Mouse (Mus musculus) neural tube, embryonic 14.5 days (tissue): ENCODE measurements around the gene Chaf1a. TPM values are rescaled to one million over a fixed set of nuclear protein-coding genes. Genes with fewer than 3 reads are reported as not detected.
A peak's percentile ranks its signal among the peaks of the same experiment; 100 is the strongest.
"Not testable (repeated sequence)": the region's sequence is repeated elsewhere in the genome, so short reads cannot be mapped to it uniquely, and the experiment has no call there.

Experiments used
- ATAC-seq: fragments of 200-750 bp; cut with Nextera tagmentation; 2 replicates; pipeline ENCODE4 v1.8.0; 2017; ENCODE audit warnings: low read depth, mild to moderate bottlenecking, moderate TSS enrichment, moderate library complexity
- H3K27ac ChIP-seq: fragments of 300-500 bp; sonication (generic); 2 replicates; pipeline ENCODE4 v1.5.1; 2014; ENCODE audit warnings: low read depth, mild to moderate bottlenecking, control low read depth, low read length, moderate library complexity, mixed read lengths
- H3K27me3 ChIP-seq: fragments of 300-500 bp; sonication (generic); 2 replicates; pipeline ENCODE4 v1.6.1; 2014; ENCODE audit warnings: low read length; ENCODE audit not compliant: control insufficient read depth, insufficient read depth
- H3K36me3 ChIP-seq: fragments of 300-500 bp; sonication (generic); 2 replicates; pipeline ENCODE4 v1.6.1; 2014; ENCODE audit warnings: low read length, mixed read lengths; ENCODE audit not compliant: control insufficient read depth, insufficient read depth
- H3K4me1 ChIP-seq: fragments of 300-500 bp; sonication (generic); 2 replicates; pipeline ENCODE4 v1.6.1; 2014; ENCODE audit warnings: low read length; ENCODE audit not compliant: control insufficient read depth, insufficient read depth
- H3K4me2 ChIP-seq: fragments of 300-500 bp; sonication (generic); 2 replicates; pipeline ENCODE4 v1.6.1; 2014; ENCODE audit warnings: mild to moderate bottlenecking, low read depth, low read length, control low read depth
- H3K4me3 ChIP-seq: fragments of 300-500 bp; sonication (generic); 2 replicates; pipeline ENCODE4 v1.5.1; 2014; ENCODE audit warnings: low read depth, low read length, control low read depth, mixed read lengths
- H3K9ac ChIP-seq: fragments of 300-500 bp; sonication (generic); replicated peaks from 2 replicates; pipeline ENCODE4 v1.6.1; 2014; ENCODE audit warnings: low read depth, mild to moderate bottlenecking, control low read depth, low read length, mixed read lengths
- H3K9me3 ChIP-seq: fragments of 300-500 bp; sonication (generic); 2 replicates; pipeline ENCODE4 v1.6.1; 2016; ENCODE audit warnings: low read length; ENCODE audit not compliant: control insufficient read depth
- WGBS: fragments of 180-500 bp; shearing (Covaris S2); extraction: QIAGEN DNeasy Blood & Tissue Kit; methylation state at CpG from one replicate; pipeline ENCODE4 v1.1.7; 2014; 5-methylcytosine and 5-hydroxymethylcytosine counted together
- polyA plus RNA-seq: library from polyadenylated mRNA; unstranded; fragments of >200 nt; fragmentation: Nextera tagmentation; extraction: Ambion mirVana; gene quantifications from 2 replicates; pipeline ENCODE4 v1.2.1, GENCODE M21; 2014

Chaf1a gene
- polyA plus RNA-seq, 1 experiment from 2014 or later, result 2.3 TPM

- Histone ChIP-seq H3K27me3 (no peaks in the 10 kb centered on the region), H3K4me3 (no peak overlapping the region), H3K4me1 (peaks cover 2% of the 10 kb centered on the region; the same call in 1 of the 2 replicates), H3K9ac (no peak overlapping the region), H3K4me2 (no peak overlapping the region), H3K36me3 (peaks cover 56% of the 10 kb centered on the region), H3K9me3 (no peaks in the 10 kb centered on the region), H3K27ac (no peak overlapping the region)
- 97% methylated on average over 14 of the region's 14 CpGs for WGBS
- ATAC-seq, result no peak
These were observed 28.8 kb downstream of the Chaf1a start for GRCm38 (mm10) chr17:56069066-56069465.

DNA sequence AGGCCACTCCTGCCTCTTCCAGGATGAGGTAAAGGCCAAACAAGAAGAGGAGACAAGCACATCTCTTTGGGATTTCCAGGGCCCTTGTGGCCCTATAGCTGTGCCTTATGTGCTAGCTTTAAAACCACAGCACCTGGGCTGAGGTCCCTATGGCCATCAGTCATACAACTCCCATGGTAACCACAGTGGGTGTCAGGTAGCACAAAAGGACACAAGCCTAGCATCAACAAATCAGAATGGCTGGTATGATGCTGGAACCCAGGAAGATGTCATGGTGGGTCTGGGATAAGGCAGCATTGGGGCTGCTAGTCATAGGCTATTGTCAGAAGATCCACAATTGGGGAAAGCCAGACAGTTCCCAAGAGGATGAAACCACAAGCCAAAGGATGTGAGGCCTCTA, 30.9 kb downstream of the Chaf1a start:
- H3K9ac ChIP-seq, result no peak overlapping the region
- ATAC-seq, result no peak

GRCm38 (mm10) chr17:56072243-56072642, 32.0 kb downstream of the Chaf1a start:
- 96% methylated on average over 5 of the region's 5 CpGs for WGBS
- no peak overlapping the region for H3K27ac ChIP-seq
- H3K27me3 ChIP-seq, result no peaks in the 10 kb centered on the region
- ATAC-seq, result no peak
- H3K9ac ChIP-seq, result no peak overlapping the region
- no peaks in the 10 kb centered on the region for H3K9me3 ChIP-seq
- H3K36me3 ChIP-seq, result peaks cover 53% of the 10 kb centered on the region
- H3K4me3 ChIP-seq, result no peak overlapping the region
- H3K4me1 ChIP-seq, result peaks cover 7% of the 10 kb centered on the region; the same call in 1 of the 2 replicates
- H3K4me2 ChIP-seq, result no peak overlapping the region

More for the DNA sequence above, 30.9 kb downstream of the Chaf1a start:
- H3K27ac ChIP-seq, result no peak overlapping the region
- H3K4me1 ChIP-seq, result peaks cover 7% of the 10 kb centered on the region; the same call in 1 of the 2 replicates
- H3K4me2 ChIP-seq, result no peak overlapping the region
- H3K9me3 ChIP-seq, result no peaks in the 10 kb centered on the region
- no peak overlapping the region for H3K4me3 ChIP-seq
- H3K27me3 ChIP-seq, result no peaks in the 10 kb centered on the region
- H3K36me3 ChIP-seq, result peaks cover 56% of the 10 kb centered on the region

DNA sequence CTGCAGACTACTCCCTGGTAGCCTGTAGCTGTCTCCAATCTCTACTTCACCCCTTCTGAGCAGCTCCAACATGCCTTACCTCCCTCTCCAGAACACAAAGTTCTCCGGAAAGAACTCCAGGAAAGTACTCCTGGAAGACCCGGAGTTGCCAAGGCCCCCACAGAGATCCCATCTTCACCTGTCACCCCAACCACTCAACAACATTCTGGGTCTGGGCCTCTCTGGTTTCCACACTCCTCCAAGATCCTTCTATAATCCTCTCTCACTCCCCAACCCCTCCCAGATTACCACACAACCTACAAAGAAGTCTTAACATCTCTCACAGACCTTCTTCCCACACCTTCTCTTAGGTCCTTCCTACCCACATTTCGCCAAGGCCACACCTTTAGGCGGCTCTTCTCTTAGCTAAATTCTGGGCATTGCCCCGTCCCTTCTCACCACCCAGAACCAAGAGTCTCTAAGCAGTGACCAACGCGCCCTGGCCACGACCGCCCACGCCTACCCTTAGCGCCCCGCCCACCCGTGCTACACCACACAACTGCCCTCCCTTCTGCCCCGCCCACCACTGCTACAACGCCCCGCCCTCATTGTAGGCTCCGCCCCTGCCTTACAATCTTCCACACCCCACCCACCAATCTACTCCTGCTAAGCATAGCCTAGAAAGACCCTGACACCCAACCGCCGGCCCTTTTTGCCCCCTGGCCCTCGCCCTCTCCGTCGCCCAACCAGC, 34.0 kb downstream of the Chaf1a start:
- H3K36me3 ChIP-seq, result peaks cover 33% of the 10 kb centered on the region
- H3K9me3 ChIP-seq, result no peaks in the 10 kb centered on the region
- peak overlapping the region; percentile 60 for H3K4me2 ChIP-seq
- no peaks in the 10 kb centered on the region for H3K27me3 ChIP-seq
- H3K4me1 ChIP-seq, result peaks cover 7% of the 10 kb centered on the region; the same call in 1 of the 2 replicates
- peak overlapping the region; percentile 73 for H3K9ac ChIP-seq
- H3K27ac ChIP-seq, result peak overlapping the region; percentile 85
- ATAC-seq, result peak; percentile 29
- 8% methylated on average over 22 of the region's 22 CpGs for WGBS
- peak overlapping the region; percentile 74 for H3K4me3 ChIP-seq

DNA sequence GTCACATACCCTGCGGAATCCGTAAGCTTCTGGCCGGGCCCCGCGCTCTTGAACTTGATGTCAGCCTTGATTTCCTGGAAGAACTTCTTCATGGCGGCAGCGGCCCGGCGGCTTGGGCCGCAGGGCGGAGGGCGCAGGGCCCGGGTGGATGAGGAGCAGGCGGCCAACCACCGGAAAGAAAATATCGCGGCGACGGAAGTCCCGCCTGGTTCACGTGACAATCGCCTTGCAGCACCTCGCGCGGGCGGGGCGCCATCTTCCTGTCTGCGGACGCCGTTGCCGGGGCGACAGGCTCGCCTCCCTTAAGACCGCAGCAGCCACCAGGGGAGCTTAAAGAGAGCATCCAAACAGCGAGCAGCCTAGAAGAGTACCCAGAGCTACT, 34.6 kb downstream of the Chaf1a start, which contains the start of gene Ubxn6:
Gene Ubxn6, minus strand, starts transcription at position 202 of the 382 bp plus-strand sequence.
- no peaks in the 10 kb centered on the region for H3K27me3 ChIP-seq
- peak within 1 kb of the TSS; percentile 73 for H3K9ac ChIP-seq
- peaks cover 28% of the 10 kb centered on the region for H3K36me3 ChIP-seq
- ATAC-seq, result peak; percentile 71
- peaks cover 7% of the 10 kb centered on the region; the same call in 1 of the 2 replicates for H3K4me1 ChIP-seq
- H3K27ac ChIP-seq, result peak within 1 kb of the TSS; percentile 85
- H3K4me2 ChIP-seq, result peak within 1 kb of the TSS; percentile 60
- peak within 1 kb of the TSS; percentile 74 for H3K4me3 ChIP-seq
- no peaks in the 10 kb centered on the region for H3K9me3 ChIP-seq
- under 1% methylated on average over 35 of the region's 35 CpGs for WGBS

GRCm38 (mm10) chr17:56077523-56077922, 37.3 kb downstream of the Chaf1a start:
- H3K4me1 ChIP-seq, result peaks cover 28% of the 10 kb centered on the region
- no peak for ATAC-seq
- WGBS, result 91% methylated on average over 5 of the region's 5 CpGs

DNA sequence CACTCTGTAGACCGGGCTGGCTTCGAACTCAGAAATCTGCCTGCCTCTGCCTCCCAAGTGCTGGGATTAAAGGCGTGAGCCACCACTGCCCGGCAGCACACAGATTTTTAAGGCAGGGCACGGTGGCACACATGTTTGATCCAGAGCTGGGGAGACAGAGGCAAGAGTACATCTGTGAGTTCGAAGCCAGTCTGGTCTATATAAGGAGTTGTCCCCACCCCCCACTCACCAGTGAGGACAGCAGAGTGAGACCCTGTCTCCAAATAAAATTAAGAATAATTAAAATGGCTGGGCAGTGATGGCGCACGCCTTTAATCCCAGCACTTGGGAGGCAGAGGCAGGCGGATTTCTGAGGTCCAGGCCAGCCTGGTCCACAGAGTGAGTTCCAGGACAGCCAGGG, 38.1 kb downstream of the Chaf1a start:
- H3K9me3 ChIP-seq, H3K27ac ChIP-seq, H3K36me3 ChIP-seq, H3K9ac ChIP-seq, ATAC-seq, H3K27me3 ChIP-seq: not testable (repeated sequence)
- 69% methylated on average over 9 of the region's 9 CpGs for WGBS
- peak overlapping the region; percentile 27; the same call in 1 of the 2 replicates for H3K4me2 ChIP-seq
- H3K4me1 ChIP-seq, result peaks cover 28% of the 10 kb centered on the region
- H3K4me3 ChIP-seq, result peak overlapping the region; percentile 75; the same call in 1 of the 2 replicates

More at GRCm38 (mm10) chr17:56077523-56077922, 37.3 kb downstream of the Chaf1a start:
- no peak overlapping the region for H3K4me3 ChIP-seq
- H3K9ac ChIP-seq, result no peak overlapping the region
- H3K27ac ChIP-seq, result no peak overlapping the region
- no peaks in the 10 kb centered on the region for H3K9me3 ChIP-seq
- H3K4me2 ChIP-seq, result no peak overlapping the region
- H3K36me3 ChIP-seq, result peaks cover 8% of the 10 kb centered on the region; the same call in 1 of the 2 replicates
- H3K27me3 ChIP-seq, result no peaks in the 10 kb centered on the region

- Histone ChIP-seq H3K4me1 (peaks cover 25% of the 10 kb centered on the region), H3K4me3 (peak within 1 kb of the TSS; percentile 75), H3K27me3 (no peaks in the 10 kb centered on the region), H3K27ac (peak within 1 kb of the TSS; percentile 41; the same call in 1 of the 2 replicates), H3K36me3 (peaks cover 8% of the 10 kb centered on the region; the same call in 1 of the 2 replicates), H3K9me3 (no peaks in the 10 kb centered on the region), H3K4me2 (peak within 1 kb of the TSS; percentile 96), H3K9ac (peak within 1 kb of the TSS; percentile 74)
- WGBS, result under 1% methylated on average over 60 of the region's 61 CpGs
- ATAC-seq, result peak; percentile 92
These were observed 38.9 kb downstream of the Chaf1a start, which contains the start of gene Hdgfl2 for GRCm38 (mm10) chr17:56078880-56079795. Gene Hdgfl2 (plus strand): TSS chr17:56079634.
